Mouse (Mus musculus): ENCODE measurements around the gene Loxl4.

Gene Loxl4

DNA sequence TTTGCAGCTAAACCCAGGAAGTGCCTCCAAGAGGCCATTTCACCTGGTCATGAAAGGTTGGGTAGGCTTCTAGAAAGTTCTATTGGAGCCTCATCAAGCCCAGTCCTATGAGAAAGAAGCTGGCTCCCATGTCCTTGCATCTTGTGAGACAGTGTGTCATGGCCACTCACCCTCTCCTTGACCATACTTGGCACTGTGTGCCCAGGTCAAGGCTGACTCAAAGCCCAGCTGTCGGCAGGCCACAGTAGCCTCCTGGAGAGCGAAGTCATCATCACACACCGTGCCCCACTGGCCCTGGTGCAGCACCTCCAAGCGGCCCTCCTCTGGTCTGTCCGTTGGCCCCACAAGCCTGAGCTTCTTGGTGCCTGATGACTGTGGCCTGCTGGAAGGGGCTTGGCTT lies 4.5 kb downstream of the Loxl4 start:
- no peak for DNase-seq

DNA sequence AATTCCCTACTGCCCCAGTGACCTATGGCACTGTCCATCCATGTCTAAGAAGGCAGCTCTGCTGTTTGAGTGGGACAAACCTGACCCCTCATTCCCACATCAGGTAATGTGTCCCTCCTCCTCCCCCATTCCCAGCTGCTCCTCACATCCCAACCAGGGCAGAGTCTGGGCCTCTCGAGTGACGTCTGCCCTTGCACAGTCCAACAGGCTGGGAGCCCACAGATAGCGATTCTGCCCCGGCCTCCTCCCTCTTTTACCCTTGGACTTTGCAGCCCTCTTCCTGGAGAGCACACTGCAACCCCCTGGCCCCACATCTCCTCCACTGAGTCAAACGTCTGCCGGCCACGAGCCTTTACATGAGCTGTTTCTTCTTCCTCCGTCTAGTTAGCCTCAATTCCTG lies 10.0 kb downstream of the Loxl4 start:
- no peak for DNase-seq

DNA sequence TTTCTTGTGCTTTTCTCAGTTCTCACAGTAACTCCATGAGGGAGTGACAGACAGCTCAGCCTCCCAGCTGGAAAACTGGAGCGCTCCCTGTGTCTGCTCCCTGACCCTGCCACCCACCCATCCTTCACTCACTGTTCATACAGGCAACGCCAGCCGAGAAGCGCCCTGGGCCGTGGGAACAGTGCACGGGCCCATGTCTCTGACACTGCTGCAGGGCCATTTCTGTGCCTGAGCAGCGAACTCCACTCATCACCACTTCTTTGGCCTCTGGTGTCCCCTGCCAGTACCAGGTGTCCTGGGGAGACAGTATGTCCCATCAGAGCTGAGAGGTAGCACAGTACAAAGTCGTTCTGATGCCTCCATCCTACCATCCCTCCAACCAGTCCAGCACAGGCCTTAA lies 10.6 kb downstream of the Loxl4 start:
- no peak for DNase-seq

- no peak for DNase-seq
These were observed 11.2 kb downstream of the Loxl4 start for GRCm38 (mm10) chr19:42601445-42601844.

- DNase-seq, result no peak
These were observed 12.0 kb downstream of the Loxl4 start for GRCm38 (mm10) chr19:42600591-42600990.

GRCm38 (mm10) chr19:42599891-42600290 lies 12.7 kb downstream of the Loxl4 start:
- DNase-seq, result no peak

- DNase-seq, result no peak
These were observed 14.7 kb downstream of the Loxl4 start for GRCm38 (mm10) chr19:42597896-42598295.

DNA sequence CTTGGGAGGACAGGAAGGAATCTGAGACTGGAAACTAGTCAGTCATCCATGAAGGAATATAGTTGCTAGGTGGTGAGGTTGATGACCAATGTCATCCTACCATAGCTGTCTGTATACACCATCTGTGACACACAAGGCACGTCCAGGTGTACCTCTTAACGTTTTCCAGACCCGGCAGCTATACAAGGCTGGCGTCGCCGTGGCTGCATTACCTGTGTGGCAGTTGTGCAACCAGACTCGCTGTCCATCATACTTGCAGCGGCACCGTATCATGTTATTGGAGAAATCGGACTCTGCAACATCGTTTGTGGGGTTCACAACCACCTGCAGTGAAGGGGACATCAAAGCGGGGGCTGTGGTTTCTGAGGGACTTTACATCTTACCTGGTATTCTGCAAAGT lies 15.3 kb downstream of the Loxl4 start:
- DNase-seq, result no peak

DNA sequence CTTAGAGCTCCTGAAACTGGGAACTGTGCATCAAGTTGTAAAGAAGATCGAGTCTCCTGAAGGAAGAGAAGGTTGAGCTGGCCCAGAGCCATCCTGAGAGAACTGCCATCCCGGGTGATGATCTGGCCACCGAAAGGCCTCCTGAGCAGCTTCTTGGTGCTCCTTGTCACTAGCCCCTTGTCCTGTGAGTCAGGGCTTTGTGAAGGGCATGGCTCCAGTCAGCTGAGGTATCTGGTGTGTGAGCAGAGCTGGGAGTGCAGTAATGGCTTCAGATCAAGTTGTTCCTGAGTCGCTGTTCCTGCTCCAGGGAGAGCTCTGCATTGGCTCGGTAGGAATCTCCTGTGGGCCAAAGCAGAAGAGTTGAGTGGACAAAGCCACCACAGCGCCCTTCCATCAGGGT lies 17.5 kb downstream of the Loxl4 start:
- DNase-seq, result no peak

DNA sequence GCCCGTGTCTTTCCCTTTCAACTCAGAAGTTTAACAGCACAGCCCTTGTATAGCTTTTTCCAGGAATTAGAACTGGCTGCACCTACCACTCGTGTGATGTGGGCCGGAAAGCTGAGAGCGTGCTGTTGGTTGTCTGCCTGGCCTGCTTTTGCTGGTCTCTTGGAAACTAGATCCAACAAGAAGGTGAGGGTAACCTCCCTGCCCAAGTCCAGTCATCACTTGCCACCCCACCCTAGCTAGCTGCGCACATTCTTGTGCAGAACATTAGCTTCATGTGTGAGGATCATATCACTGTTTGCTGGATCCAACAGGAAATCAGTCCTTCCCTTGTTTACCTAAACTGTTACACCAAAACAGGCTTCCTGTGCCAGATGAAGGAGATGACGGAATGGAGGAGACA lies 19.2 kb downstream of the Loxl4 start:
- no peak for DNase-seq

DNA sequence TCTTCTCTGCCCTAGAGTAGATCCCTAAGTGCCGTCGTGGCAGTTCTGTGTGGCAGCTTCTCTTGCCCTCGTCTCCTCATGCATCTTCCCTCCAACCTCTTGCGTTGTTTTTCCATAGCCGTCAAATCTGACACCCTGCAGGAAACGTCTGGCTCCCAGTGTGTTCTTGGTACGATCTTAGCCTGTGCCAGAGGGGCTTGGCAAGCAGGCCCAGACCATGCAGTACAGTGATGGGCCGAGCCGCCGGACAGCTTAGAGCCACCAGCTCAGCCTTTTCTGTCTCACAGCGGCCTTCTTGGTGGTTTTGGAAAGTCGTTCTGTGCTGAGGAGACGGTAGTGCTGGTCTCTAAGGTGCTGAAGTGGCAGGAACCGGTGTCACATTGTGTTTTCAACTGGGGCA lies 21.1 kb downstream of the Loxl4 start:
- no peak for DNase-seq

- no peak for DNase-seq
These were observed 23.4 kb downstream of the Loxl4 start for GRCm38 (mm10) chr19:42589246-42589645.

DNA sequence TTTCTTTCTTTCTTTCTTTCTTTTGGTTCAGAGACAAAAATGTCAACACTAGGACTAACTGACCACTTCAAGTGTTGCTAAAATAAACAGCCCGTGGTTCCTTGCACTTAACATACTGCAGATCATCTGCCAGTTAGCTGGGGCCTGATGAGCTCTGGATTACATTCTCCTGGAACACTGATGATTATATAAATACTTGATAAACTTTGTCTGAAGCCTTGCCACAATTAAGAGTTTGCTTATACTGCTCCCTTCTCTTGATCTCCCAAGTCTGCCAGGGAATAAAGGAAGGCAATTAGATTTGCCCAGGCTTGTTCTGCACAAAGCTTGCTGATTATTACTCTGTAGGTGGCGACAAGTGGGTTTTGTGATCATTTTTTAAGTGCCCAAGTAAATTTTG lies 24.9 kb downstream of the Loxl4 start:
- no peak for DNase-seq

- DNase-seq, result no peak
These were observed 28.4 kb downstream of the Loxl4 start for GRCm38 (mm10) chr19:42584188-42584587.

DNA sequence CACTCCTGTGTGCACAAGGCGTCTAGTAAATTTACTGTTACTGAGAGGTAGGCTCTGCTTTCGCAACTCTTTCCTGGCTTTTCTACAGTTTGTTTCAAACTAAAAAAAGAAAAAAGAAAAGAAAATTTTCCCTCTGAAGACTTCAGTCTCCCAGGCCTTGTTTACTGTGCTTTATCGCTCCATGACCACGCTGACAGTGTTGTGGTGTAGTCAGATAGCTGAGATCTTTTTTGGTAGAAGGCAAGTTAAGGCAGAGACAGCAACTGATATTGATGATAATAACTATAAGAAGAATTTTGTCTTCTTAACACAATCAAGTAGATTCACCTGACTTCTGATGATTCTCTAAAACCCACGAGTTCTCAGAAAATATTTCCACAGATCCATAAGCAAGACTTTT lies 28.9 kb downstream of the Loxl4 start:
- DNase-seq, result no peak

DNA sequence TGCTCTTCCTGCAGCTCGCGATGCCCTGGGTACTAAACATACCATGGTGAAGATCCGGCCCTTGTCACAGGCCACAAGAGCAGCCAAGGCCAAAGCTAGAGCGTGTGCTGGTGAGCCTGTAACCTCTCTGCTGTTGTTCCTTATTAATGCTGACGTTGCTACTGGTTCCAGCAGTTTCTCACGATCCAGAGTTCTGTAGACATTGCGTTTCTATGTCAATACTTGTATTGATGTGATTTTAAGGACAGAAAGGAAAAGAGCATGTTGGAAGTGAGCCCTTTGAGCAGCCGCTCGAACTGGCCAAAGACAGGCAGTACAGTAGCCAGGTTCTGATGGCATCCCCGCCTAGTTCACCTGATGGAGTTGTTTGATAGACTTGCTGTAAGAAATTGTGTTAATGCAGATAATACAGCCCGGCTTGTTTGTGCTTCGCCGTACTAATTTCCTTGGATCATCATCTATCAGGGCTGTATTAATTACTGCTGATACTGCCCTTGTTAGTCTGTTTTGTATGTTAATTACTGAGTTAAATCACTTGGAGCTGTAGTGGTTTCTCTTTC lies 29.7 kb downstream of the Loxl4 start:
- DNase-seq, result no peak

GRCm38 (mm10) chr19:42580701-42581100 lies 31.9 kb downstream of the Loxl4 start:
- no peak for DNase-seq

DNA sequence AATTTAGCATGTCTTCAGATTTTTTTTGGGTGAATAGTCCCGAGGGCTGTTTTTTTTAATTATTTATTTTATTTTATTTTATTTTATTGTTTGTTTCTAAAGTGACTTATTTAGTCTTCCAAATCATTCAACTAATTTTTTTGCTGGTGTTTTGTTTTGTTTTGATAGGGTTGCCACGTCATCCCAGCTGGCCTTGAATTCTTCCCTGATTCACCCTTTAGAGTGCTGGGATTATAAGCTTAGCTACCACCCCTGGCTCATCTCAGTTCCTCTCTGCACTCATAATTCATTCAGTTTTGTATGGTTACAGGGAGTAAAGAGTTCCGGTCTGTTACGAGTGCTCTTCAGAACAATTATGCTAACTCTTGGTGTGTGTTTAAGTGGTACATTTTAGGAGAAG lies 34.0 kb downstream of the Loxl4 start:
- no peak for DNase-seq

DNA sequence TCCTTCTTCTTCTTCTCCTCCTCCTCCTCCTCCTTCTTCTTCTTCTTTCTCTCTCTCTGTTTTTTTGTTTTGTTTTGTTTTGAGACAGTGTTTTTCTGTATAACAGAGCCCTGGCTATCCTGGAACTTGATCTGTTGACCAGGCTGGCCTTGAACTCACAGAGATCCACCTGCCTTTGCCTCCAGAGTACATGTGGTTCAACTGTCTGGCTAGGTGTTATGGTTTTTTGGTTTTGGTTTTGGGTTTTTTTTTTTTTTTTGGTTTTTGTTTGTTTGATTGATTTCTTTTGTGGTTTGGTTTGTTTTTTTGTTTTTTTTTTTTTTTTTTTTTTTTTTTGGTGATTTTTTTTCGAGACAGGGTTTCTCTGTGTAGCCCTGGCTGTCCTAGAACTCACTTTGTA lies 35.8 kb downstream of the Loxl4 start:
- DNase-seq, result no peak

DNA sequence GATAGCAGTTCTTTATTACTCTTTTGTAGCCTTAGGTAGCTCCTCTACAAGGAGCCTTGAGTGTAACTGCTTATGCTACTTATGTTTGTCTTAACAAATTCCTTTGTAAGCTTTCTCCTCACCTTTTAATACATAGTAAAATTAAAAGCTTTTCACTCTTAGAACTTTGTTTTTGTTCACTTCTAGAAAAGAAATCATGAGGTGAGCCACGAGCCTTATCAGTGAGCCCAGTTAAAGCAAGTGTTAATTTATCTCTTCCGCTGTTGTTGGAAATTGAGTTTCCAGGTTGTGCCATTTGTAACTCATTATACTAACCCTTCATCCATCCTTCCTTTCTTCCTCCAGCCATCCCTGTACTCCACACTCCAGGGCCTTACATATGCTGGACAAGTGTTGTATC lies 37.3 kb downstream of the Loxl4 start:
- no peak for DNase-seq

DNA sequence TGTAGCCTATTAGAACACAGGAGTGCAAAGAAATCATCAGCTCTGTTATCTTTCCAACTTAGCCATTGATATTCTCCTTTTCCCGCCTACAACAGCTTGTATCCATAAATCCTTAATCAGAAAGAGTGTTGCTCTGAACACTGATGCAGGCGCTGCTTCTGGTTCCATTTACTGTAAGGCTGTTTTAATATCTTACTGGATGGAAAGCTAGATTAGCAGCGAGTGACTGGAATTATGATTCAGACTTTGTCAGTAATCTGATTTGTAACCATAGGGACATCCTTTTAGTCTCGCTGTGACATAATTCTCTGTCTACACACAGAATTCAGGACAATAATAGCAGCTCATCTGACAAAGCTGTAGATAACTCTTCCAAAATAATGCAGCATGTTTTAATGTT lies 41.3 kb downstream of the Loxl4 start:
- no peak for DNase-seq

- DNase-seq, result no peak
These were observed 43.5 kb downstream of the Loxl4 start for GRCm38 (mm10) chr19:42569076-42569475.

GRCm38 (mm10) chr19:42567020-42567419 lies 45.6 kb downstream of the Loxl4 start:
- DNase-seq, result no peak

GRCm38 (mm10) chr19:42566283-42567019 lies 46.2 kb downstream of the Loxl4 start:
- DNase-seq, result no peak

- DNase-seq, result no peak
These were observed 48.8 kb downstream of the Loxl4 start for GRCm38 (mm10) chr19:42563726-42564270.

All from B cell, adult 2 months (primary cell).